Mouse (Mus musculus) forebrain, embryonic 10.5 days (tissue): ENCODE measurements around the gene Olfr10. TPM values are rescaled to one million over a fixed set of nuclear protein-coding genes. Genes with fewer than 3 reads are reported as not detected.

Source experiments
- DNase-seq: peaks from one replicate; pipeline ENCODE4 v3.0.0-alpha.2; 2017; ENCODE audit warnings: low spot score; ENCODE audit errors: extremely low spot score
- H3K27ac ChIP-seq: fragments of 300-500 bp; sonication (generic); 2 replicates; pipeline ENCODE4 v1.5.1; 2016; ENCODE audit warnings: mild to moderate bottlenecking
- H3K27me3 ChIP-seq: fragments of 300-500 bp; sonication (generic); 2 replicates; pipeline ENCODE4 v1.6.1; 2016; ENCODE audit warnings: mild to moderate bottlenecking; ENCODE audit not compliant: poor library complexity, severe bottlenecking
- H3K36me3 ChIP-seq: fragments of 300-500 bp; sonication (generic); replicated peaks from 2 replicates; pipeline ENCODE4 v1.6.1; 2016; ENCODE audit warnings: mild to moderate bottlenecking, moderate library complexity
- H3K4me1 ChIP-seq: fragments of 300-500 bp; sonication (generic); 2 replicates; pipeline ENCODE4 v1.6.1; 2016
- H3K4me3 ChIP-seq: fragments of 300-500 bp; sonication (generic); 2 replicates; pipeline ENCODE4 v1.5.1; 2016; ENCODE audit warnings: mild to moderate bottlenecking, moderate library complexity
- H3K9me3 ChIP-seq: fragments of 300-500 bp; sonication (generic); 2 replicates; pipeline ENCODE4 v1.6.1; 2016; ENCODE audit warnings: mild to moderate bottlenecking, moderate library complexity
- WGBS: fragments of 180-500 bp; shearing (Covaris S2); methylation state at CpG from one replicate; pipeline ENCODE4 v1.1.7; 2016; 5-methylcytosine and 5-hydroxymethylcytosine counted together
- polyA plus RNA-seq: library from polyadenylated mRNA; unstranded; fragments of >200 nt; fragmentation: Nextera tagmentation; extraction: Ambion mirVana; gene quantifications from 2 replicates; pipeline ENCODE4 v1.2.1, GENCODE M21; 2016

Olfr10 gene
- polyA plus RNA-seq, result not detected in 2 replicates

DNA sequence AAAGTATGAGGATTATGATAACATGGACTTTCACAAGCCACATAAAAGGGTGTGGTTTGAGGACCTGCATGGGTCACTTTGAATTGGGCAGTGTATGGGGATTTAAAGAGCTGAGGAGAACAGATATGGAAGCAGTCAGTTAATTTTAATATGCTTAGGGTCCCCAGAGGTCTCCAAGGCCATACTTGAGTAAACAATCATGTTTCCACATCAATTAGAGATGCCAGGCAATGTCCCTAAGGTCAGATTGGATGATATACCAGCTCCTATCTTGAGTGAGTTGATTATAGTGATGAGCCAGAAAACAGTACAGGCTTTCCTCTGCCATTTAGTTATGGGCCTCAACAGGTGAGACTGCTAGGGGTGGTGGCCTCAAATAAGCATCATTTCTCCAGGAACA is at the start of gene Olfr10:
Gene Olfr10, plus strand, starts transcription at position 301 of the 400 bp plus-strand sequence.
- no peak for DNase-seq
- no peaks in the 10 kb centered on the region for H3K9me3 ChIP-seq
- H3K36me3 ChIP-seq, result no peaks in the 10 kb centered on the region
- H3K4me1 ChIP-seq, result no peaks in the 10 kb centered on the region
- H3K27ac ChIP-seq, result no peak within 1 kb of the TSS
- H3K27me3 ChIP-seq, result no peaks in the 10 kb centered on the region
- H3K4me3 ChIP-seq, result no peak within 1 kb of the TSS

DNA sequence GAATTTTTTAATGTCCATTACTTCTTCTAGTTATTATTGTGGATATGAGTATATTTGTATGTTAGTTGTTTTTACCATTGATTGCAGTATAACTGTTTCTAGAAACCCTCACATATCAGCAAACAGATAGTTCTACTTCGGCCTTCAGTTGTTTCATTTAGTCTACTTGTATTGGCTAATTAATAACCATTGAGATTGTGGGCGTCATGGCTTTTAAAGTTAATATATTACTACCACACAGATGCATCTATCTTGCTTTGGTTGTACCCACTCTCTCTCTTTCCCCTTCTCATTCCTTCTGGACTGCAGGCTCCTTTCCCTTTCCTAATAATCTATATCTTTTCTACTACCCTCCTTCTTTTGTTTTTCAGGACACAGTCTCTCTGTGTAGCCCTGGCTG is 45.2 kb upstream of the Olfr10 start:
- DNase-seq, result no peak
- no peaks in the 10 kb centered on the region; the same call in 1 of the 2 replicates for H3K4me1 ChIP-seq
- H3K27me3 ChIP-seq, result no peaks in the 10 kb centered on the region
- H3K4me3 ChIP-seq, result no peak overlapping the region
- WGBS, result 94% methylated on average over 2 of the region's 2 CpGs
- no peak overlapping the region for H3K27ac ChIP-seq
- no peaks in the 10 kb centered on the region for H3K9me3 ChIP-seq
- peaks cover 72% of the 10 kb centered on the region for H3K36me3 ChIP-seq

DNA sequence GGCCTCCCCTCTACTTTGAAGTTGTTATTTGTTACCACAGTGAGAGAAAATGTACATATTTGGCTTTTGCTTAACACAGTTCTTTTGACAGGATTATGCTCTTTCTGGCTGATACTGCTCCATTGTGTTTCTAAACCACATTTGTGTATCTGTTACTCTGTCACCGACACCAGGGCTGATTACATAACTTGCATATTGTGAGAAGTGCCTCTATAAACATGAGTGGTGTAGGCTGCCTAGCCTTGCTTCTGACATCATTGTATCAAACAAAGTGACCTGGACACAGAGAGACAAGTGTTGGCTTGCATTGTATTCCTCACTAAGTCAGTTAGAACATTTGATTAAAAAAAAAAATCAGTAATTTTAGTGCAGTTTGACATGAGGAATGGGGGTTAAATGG is 44.7 kb upstream of the Olfr10 start:
- peaks cover 70% of the 10 kb centered on the region for H3K36me3 ChIP-seq
- WGBS, result 98% methylated on average over 1 of the region's 1 CpGs
- no peaks in the 10 kb centered on the region for H3K9me3 ChIP-seq
- no peaks in the 10 kb centered on the region; the same call in 1 of the 2 replicates for H3K4me1 ChIP-seq
- H3K4me3 ChIP-seq, result no peak overlapping the region
- DNase-seq, result no peak
- H3K27ac ChIP-seq, result no peak overlapping the region
- H3K27me3 ChIP-seq, result no peaks in the 10 kb centered on the region

DNA sequence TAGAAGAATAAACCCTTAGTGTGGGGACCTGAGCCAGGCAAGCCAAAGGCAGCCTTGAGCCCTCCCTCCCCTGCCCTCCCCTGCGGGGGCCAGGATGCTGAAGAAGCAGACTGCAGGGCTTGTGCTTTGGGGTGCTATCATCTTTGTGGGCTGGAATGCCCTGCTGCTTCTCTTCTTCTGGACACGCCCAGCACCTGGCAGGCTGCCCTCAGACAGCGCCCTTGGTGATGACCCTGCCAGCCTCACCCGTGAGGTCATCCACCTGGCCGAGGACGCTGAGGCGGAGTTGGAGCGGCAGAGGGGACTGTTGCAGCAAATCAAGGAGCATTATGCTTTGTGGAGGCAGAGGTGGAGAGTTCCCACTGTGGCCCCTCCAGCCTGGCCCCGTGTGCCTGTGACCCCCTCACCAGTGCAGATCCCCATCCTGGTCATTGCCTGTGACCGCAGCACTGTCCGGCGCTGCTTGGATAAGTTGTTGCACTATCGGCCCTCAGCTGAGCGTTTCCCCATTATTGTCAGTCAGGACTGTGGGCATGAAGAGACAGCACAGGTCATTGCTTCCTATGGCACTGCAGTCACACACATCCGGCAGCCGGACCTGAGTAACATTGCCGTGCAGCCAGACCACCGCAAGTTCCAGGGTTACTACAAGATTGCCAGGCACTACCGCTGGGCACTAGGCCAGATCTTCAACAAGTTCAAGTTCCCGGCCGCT is 43.8 kb upstream of the Olfr10 start:
- H3K27ac ChIP-seq, result no peak overlapping the region
- no peak overlapping the region for H3K4me3 ChIP-seq
- no peak for DNase-seq

DNA sequence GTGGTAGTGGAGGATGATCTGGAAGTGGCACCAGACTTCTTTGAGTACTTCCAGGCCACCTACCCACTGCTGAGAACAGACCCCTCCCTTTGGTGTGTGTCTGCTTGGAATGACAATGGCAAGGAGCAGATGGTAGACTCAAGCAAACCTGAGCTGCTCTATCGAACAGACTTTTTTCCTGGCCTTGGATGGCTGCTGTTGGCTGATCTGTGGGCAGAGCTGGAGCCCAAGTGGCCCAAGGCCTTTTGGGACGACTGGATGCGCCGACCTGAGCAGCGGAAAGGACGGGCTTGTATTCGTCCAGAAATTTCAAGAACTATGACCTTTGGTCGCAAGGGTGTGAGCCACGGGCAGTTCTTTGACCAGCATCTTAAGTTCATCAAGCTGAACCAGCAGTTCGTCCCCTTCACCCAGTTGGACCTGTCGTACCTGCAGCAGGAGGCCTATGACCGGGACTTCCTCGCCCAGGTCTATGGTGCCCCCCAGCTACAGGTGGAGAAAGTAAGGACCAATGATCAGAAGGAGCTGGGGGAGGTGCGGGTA is 43.2 kb upstream of the Olfr10 start:
- DNase-seq, result no peak

More for the DNA sequence above, 43.8 kb upstream of the Olfr10 start:
- 96% methylated on average over 21 of the region's 21 CpGs for WGBS
- Histone ChIP-seq H3K27me3 (no peaks in the 10 kb centered on the region), H3K4me1 (no peaks in the 10 kb centered on the region; the same call in 1 of the 2 replicates), H3K9me3 (no peaks in the 10 kb centered on the region), H3K36me3 (peaks cover 64% of the 10 kb centered on the region)

DNA sequence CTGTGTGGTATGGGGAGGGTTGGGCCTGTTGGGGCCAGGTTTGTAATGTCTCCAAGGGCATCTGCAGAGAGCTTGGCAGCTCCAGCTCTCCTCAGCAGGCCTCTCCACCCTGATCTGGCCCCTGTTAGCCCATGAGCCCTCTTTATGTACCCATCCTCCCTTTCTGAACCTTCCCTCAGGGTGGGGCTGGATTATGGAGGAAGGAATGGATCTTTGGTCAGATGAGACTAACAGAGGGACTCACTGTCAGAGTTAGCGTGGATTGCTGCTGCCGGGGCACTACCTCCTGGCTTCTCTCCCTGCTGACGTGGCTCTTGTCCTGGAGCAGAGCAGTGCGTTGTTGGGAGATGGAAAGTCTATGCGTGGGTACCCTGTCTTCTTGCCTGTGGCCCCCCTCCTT is 42.3 kb upstream of the Olfr10 start:
- Histone ChIP-seq H3K4me3 (no peak overlapping the region), H3K4me1 (no peaks in the 10 kb centered on the region; the same call in 1 of the 2 replicates), H3K27ac (no peak overlapping the region), H3K36me3 (peaks cover 58% of the 10 kb centered on the region), H3K9me3 (no peaks in the 10 kb centered on the region), H3K27me3 (no peaks in the 10 kb centered on the region)
- no peak for DNase-seq
- 94% methylated on average over 5 of the region's 5 CpGs for WGBS

More for the DNA sequence above, 43.2 kb upstream of the Olfr10 start:
- Histone ChIP-seq H3K27ac (no peak overlapping the region), H3K4me3 (no peak overlapping the region), H3K36me3 (peaks cover 63% of the 10 kb centered on the region), H3K4me1 (no peaks in the 10 kb centered on the region; the same call in 1 of the 2 replicates), H3K9me3 (no peaks in the 10 kb centered on the region), H3K27me3 (no peaks in the 10 kb centered on the region)
- 92% methylated on average over 14 of the region's 14 CpGs for WGBS

DNA sequence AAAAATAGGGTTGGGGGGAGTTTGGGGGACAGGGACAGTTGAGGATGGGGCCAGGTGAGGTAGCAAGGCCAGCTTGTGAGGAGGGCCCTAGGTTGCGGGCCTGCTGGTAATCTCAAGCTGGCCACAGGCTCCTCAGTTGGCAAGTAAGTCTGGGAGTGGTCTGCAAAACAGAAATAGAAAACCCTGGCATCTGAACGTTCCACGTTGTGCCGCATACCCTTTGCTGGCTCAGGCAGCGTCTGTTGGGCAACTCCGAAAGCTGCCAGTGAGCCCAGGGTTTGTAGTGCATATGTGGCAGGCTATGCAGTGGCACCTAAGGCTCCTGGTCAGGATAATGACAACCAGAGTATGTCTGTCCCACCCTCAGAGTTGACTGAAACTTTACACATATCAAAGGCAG is 41.4 kb upstream of the Olfr10 start:
- H3K36me3 ChIP-seq, result peaks cover 53% of the 10 kb centered on the region
- H3K27ac ChIP-seq, result no peak overlapping the region
- H3K9me3 ChIP-seq, result no peaks in the 10 kb centered on the region
- WGBS, result 95% methylated on average over 6 of the region's 6 CpGs
- DNase-seq, result no peak
- H3K27me3 ChIP-seq, result no peaks in the 10 kb centered on the region
- no peaks in the 10 kb centered on the region; the same call in 1 of the 2 replicates for H3K4me1 ChIP-seq
- no peak overlapping the region for H3K4me3 ChIP-seq

DNA sequence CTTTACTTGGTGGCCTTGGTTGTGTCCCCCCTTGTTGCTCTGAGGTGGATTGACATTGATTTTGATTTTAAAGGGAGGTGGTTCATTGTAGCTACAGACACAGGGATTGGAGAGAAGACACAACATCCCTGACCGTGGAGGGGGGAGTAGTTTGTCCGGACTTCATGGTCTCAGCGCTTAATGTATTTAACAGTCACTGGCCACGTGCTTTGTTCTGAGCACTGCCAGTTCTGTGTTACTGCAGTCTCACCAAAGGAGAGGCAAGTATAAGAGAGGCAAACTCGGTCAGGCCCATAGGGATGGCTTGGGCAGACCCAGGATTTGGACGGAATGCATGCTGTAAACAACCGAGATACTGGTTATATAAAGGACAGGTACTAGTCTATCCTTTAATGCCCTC is 40.5 kb upstream of the Olfr10 start:
- WGBS, result 94% methylated on average over 7 of the region's 7 CpGs
- Histone ChIP-seq H3K27ac (no peak overlapping the region), H3K9me3 (no peaks in the 10 kb centered on the region), H3K4me3 (no peak overlapping the region), H3K36me3 (peaks cover 53% of the 10 kb centered on the region), H3K27me3 (no peaks in the 10 kb centered on the region), H3K4me1 (no peaks in the 10 kb centered on the region; the same call in 1 of the 2 replicates)
- DNase-seq, result no peak

DNA sequence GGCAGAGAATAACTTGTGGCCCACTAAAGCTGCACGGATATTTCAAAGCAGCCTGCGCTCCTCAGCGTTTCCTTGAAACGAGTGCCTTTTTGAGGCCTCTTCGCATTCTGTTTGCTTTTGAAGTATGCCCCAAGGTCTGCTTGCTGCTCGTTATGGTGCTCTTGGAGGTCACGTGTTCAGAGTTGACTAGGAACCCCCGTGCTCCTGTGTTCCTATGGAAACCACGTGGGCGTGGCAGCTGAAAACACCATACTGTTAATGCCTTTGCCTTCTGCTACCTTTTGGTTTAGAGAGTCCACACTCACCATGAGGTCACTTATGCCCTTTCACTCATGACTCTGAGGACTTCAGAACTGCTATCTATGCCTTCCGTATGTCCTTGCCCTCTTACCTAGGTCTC is 39.9 kb upstream of the Olfr10 start:
- WGBS, result 85% methylated on average over 11 of the region's 11 CpGs
- no peak overlapping the region for H3K27ac ChIP-seq
- no peak for DNase-seq
- H3K9me3 ChIP-seq, result no peaks in the 10 kb centered on the region
- no peak overlapping the region for H3K4me3 ChIP-seq
- peaks cover 50% of the 10 kb centered on the region for H3K36me3 ChIP-seq
- H3K4me1 ChIP-seq, result no peaks in the 10 kb centered on the region; the same call in 1 of the 2 replicates
- no peaks in the 10 kb centered on the region for H3K27me3 ChIP-seq

DNA sequence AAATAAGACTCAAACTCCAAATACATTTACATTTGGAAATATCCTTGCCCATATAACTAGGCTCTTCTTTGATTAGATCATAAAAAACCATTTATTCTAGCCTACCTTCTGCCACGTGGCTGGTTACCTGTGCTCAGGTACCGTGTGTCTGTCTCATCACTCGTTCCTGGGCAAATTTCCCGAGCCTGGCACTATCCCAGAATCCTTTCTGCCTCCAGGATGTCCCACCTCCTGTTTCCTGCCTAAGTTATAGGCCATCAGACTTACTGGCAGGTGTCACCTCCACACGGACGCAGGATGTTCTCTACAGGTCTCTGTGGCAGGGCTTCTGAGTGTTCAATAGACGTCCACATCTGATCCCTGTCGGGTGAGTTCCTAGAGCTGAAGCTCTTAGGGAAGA is 39.4 kb upstream of the Olfr10 start:
- H3K4me1 ChIP-seq, result no peaks in the 10 kb centered on the region; the same call in 1 of the 2 replicates
- no peak overlapping the region for H3K27ac ChIP-seq
- DNase-seq, result no peak
- H3K36me3 ChIP-seq, result peaks cover 45% of the 10 kb centered on the region
- WGBS, result 87% methylated on average over 8 of the region's 8 CpGs
- no peaks in the 10 kb centered on the region for H3K9me3 ChIP-seq
- no peak overlapping the region for H3K4me3 ChIP-seq
- H3K27me3 ChIP-seq, result no peaks in the 10 kb centered on the region

DNA sequence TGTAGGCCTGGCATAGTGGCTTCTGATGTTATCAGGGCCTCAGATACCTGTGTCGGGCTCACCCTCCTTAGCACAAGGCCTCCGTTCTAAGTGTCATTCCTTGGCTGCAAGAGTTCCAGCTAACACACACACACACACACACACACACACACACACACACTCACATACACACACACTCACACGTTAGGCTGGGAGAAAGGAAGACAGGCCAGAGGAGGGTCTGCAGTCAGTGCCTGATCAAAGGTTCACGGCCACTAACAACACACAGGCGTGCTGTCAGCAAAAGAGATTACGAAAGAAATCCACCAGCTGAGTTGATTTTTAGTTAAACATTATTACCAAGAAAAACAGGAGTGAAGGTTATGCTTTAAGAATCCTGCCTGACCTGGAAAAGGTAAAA is 37.9 kb upstream of the Olfr10 start:
- 87% methylated on average over 6 of the region's 6 CpGs for WGBS
- no peak overlapping the region for H3K4me3 ChIP-seq
- DNase-seq, result no peak
- no peaks in the 10 kb centered on the region; the same call in 1 of the 2 replicates for H3K4me1 ChIP-seq
- H3K36me3 ChIP-seq, result peaks cover 29% of the 10 kb centered on the region
- H3K27ac ChIP-seq, result no peak overlapping the region
- no peaks in the 10 kb centered on the region for H3K27me3 ChIP-seq
- H3K9me3 ChIP-seq, result no peaks in the 10 kb centered on the region

DNA sequence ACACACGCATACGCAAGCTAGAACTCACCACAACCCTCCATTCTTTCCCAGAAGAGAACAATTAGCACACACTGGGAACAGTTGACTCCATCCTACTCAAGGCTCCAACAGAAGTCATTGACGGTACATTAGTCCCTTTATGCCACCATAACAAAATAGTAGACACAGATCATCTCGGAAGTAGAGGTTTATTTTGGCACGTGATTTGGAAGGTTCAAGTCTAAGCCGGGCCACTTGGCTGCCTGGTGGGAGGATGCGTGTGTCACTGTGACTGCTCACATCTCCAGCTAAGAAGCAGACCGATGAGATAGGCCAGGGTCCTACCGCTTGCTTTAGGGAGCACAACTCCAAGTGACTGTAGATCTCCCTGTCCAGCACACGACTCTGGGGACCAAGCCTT is 37.2 kb upstream of the Olfr10 start:
- no peak for DNase-seq
- H3K4me1 ChIP-seq, result no peaks in the 10 kb centered on the region; the same call in 1 of the 2 replicates
- no peaks in the 10 kb centered on the region for H3K27me3 ChIP-seq
- H3K36me3 ChIP-seq, result peaks cover 23% of the 10 kb centered on the region
- 92% methylated on average over 10 of the region's 10 CpGs for WGBS
- no peak overlapping the region for H3K27ac ChIP-seq
- H3K9me3 ChIP-seq, result no peaks in the 10 kb centered on the region
- no peak overlapping the region for H3K4me3 ChIP-seq

DNA sequence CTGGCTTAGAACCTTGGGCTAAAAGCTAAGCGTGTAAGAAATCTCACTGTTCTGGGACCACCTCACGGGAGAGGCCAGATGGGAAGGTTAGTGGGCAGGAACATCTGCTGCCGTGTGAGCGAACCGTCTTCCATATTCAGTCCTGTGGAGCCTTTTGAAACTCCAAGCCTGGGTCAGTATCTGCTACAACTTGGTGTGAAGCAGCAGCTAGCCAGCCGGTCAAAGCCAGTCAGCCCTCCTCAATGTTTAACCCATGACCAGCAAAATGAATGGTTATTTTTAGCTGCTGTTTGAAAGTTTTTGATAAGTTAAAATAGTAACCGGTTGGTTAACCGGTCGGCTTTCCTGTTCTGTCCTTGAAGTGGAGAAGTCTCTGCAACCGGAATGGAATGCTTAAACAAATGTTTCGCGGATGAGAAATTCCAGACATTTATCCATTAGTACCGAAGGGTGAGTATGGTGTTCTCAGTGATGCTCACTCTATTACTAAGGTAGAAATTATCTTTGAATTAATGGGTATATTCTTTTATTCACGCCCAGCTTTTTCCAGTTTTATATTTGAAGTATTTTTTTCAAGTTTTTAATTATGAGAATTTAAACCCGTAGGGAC is 36.5 kb upstream of the Olfr10 start:
- no peak for DNase-seq
- H3K27ac ChIP-seq, result no peak overlapping the region
- no peaks in the 10 kb centered on the region for H3K27me3 ChIP-seq
- peaks cover 15% of the 10 kb centered on the region for H3K36me3 ChIP-seq
- no peak overlapping the region for H3K4me3 ChIP-seq
- no peaks in the 10 kb centered on the region; the same call in 1 of the 2 replicates for H3K4me1 ChIP-seq
- H3K9me3 ChIP-seq, result no peaks in the 10 kb centered on the region
- 92% methylated on average over 15 of the region's 15 CpGs for WGBS
